Mouse (Mus musculus) gastrocnemius, postnatal 4 days (tissue): ENCODE data around the gene Gm36245. TPM values are rescaled to one million over a fixed set of nuclear protein-coding genes. Genes with fewer than 3 reads are reported as not detected.
"Not testable (repeated sequence)": the region's sequence is repeated elsewhere in the genome, so short reads cannot be mapped to it uniquely, and the experiment has no call there.

ENCODE experiments used
- DNase-seq, 2 experiments: peaks; one replicate each; pipeline ENCODE4 v3.0.0; 2021 to 2022; ENCODE audit warnings: low spot score in 2 of 2, mixed read lengths in 2 of 2
- long read RNA-seq, 2 experiments: library from polyadenylated mRNA; stranded (forward); transcript quantifications; one replicate each; pipeline ENCODE4 v2.0.0; 2021
- total RNA-seq, 2 experiments: library from RNA; stranded (reverse); gene quantifications; 2 replicates each; pipeline ENCODE4 v1.2.3; 2021

Gene Gm36245
- total RNA-seq, result not detected
- long read RNA-seq, experiment 1, result 0 reads
- long read RNA-seq, experiment 2, result 0 reads

DNA sequence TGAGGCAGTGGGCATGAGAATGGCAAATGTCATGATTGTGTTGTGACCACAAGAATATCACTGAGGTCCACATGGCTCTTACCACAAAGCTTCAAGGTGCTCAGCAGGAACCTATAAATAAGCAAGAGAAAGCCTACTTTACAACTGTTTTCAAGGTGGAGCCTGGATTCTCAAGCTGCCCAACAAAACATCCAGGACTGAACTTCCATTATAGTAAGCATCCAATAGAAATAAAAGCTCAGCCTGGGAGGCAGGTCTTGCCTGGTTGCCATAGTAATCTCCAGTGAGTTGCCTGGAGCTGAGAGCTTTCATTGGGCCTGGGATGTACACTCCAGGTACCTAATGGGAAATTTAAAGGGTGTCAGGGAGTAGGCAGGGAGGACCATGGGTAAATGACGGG lies at the start of gene Gm36245:
TSS of gene Gm36245 (plus strand) at position 301 of the 400 bp plus-strand sequence.
- DNase-seq, result no peak

DNA sequence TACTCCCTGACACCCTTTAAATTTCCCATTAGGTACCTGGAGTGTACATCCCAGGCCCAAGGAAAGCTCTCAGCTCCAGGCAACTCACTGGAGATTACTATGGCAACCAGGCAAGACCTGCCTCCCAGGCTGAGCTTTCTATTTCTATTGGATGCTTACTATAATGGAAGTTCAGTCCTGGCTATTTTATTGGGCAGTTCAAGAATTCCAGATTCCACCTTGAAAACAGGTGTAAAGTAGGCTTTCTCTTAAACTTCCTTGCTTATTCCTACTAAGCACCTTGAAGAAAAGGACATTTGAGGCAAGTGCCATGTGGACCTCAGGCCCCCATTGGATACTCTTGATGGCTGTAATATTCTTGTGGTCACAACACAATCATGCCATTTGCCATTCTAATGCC lies 37.3 kb upstream of the Gm36245 start, which contains the start of gene 1700025B11Rik:
TSS of gene 1700025B11Rik (minus strand) at position 101 of the 400 bp plus-strand sequence.
- DNase-seq, result no peak

DNA sequence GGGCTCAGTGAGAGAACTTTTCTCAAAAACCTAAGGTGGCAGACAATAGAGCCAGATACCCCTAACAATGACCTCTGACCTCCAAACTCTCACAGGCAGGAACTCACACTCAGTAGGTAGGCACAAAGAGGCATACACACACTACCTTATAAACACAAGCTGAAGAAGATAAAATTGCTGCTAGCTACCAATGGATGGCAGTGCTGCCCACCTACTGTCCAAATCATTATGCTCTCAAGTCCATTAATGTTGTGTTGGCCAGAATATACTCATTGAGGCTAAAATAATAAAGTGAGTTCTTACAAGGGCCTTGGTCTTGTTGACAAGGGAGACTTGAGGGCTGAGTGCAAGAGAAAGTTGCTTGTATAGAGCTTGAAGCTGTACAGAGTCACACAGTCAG lies 35.8 kb upstream of the Gm36245 start:
- DNase-seq, result no peak

- no peak for DNase-seq
Measured at GRCm38 (mm10) chr15:77578801-77579200, 20.3 kb upstream of the Gm36245 start.

GRCm38 (mm10) chr15:77579311-77579710 lies 19.7 kb upstream of the Gm36245 start:
- DNase-seq, result no peak

DNA sequence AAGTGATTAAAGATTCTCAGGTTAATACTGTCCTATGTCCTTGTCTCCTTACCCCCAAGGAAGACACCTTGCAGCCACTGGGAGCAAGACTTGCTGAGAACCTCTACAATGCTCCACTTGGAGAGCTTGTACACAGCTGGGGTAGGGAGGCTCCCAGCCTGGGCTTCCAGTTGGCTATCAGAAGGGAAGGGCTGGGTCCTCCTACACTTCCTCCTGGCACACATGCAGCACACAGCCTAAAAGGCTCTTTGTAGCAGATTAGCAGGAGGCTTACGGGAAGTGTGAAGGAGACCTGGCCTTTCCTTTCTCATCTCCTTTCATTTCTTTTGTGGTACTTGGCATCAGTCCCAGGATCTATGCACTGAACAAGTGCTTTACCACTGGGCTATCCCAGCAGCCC lies 17.4 kb upstream of the Gm36245 start:
- peak in 1 of 2 experiments; percentile 36 for DNase-seq

DNA sequence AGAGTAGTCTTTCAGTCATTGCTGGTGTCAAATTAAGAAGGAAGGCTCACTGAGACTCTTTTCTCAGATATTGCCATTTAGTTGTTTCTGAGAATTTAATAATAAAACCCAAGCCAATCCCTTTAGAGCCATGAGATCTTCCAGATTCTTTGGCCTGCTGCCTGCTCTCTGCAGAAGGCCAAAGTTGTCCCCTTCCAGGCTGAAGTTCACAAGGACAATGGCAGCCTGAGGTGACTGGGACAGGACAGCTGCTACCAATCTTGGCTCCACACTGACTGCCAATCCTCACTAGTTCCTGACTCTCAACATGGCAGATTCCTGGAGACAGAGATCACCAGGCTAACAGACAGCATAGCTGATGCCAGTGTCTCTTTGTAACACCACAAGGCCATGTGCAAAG lies 12.0 kb upstream of the Gm36245 start:
- DNase-seq, result no peak

DNA sequence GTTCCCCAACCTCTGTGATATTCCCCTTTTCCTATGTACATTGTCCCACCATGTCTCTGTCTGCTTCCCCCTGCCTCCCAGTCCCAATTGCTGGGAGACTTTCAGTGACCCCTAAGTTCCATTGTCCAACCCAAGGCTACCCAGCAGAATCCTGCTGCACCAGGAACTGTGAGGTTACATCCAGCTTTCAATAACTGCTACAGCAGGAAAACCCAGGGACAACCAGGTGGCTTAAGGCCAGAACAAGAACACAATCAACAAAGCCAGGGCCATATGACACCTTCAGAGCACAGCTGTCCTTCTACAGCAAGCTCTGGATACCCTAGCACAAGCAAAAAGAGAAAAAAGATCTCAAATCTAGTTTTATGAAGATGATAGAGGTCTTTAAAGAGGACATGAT lies 10.1 kb upstream of the Gm36245 start:
- no peak for DNase-seq

DNA sequence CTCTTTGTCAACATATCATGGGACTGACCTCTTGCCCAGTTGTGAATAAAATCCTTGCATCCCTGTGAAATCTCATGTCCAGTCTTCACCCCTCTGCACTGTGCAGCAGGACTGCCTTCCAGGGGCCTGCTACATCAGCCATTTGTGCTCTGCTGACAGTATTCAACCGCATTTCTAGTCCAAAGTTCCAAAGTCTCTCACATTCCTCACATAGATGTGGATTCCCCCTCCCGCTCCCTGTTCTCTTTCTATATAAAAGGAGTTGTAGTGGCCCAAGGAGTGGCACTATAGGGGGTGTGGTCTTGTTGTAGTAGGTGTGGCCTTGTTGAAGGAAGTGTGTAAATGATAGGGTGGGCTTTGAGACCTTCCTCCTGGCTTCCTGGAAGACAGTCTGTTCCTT lies 8.2 kb upstream of the Gm36245 start:
- no peak for DNase-seq

DNA sequence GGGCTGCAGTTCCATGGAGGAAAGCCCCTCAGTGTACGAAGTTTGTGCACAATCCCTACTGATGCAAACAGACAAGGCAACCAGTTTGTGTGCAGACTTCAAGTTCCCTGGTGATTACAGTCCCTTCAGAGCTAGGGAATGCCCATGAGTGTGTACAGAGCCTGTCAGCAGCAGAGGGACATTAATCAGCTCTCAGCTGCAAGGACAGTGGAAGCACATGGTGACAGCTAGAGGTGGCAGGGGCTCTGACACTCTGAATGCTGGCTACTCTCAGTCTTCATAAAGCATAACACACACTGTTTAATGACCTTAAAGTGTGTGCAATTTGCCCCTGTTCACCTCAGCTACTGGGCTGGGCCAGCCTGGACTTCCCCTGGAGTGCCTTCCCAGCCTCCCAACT lies 5.5 kb upstream of the Gm36245 start:
- no peak for DNase-seq

- DNase-seq, result no peak
Measured at GRCm38 (mm10) chr15:77595961-77596360, 3.1 kb upstream of the Gm36245 start, which contains the start of gene Apol10b. Gene Apol10b (minus strand): TSS chr15:77596125.

- DNase-seq, result no peak
Measured at GRCm38 (mm10) chr15:77598429-77598828, 629 bp upstream of the Gm36245 start.

DNA sequence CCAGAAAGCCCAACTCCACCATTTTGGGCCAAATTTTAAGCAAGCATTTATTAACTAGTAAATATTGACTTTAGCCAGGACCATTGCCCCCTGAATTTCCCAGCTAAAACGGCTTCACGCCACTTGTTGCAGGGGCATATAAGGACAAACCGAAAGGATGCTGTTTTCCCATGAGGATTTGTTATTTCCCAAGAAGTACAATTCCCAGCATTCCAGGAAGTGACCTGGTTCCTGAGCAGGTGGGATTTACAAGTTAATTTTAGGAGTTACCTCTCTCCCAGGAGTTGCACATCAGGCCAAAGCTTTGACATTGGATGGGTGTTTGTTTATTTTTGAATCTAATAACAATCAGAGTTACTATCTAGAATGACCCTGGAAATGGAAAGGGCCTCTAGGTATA lies 7.0 kb downstream of the Gm36245 start:
- no peak for DNase-seq

DNA sequence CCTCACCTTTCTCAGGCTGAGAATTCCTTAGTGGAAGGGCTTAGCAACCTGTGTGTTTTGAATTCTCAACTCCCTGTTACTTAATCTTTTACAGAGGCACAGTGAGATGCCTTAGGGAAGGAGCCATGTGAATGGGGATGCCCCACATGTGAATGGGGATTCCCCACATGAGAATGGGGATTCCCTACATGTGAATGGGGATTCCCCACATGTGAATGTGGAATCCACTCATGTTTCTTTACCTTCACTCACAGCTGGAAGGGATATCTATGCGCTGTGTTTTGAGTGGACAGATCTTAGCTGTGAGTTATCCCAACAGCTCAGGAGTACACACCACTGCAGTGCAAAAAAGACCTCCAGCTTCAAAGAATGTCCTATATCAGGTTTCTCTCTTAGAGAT lies 25.7 kb downstream of the Gm36245 start:
- no peak for DNase-seq

- DNase-seq, result not testable (repeated sequence)
Measured at GRCm38 (mm10) chr15:77626471-77626870, 27.4 kb downstream of the Gm36245 start.

DNA sequence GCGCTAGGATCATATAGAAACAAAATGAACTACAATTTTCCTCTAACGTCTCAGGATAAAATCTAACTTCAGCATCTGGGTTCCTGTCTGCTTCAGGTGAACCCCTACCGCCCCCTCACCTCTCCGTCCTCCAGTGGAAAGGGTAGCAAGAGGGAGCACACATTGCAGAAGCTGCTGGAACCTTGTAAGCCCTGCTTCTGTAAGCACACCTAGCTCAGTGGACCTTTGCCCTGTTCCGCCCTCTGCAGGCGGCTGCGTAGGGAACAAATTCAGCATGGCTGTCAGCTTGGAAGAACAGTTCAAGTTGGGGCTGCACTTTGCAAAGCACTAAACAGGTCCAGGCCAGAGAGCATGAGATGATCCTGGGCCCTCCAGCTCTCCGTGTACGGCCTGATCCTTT lies 29.6 kb downstream of the Gm36245 start:
- not testable (repeated sequence) for DNase-seq

GRCm38 (mm10) chr15:77629822-77630221 lies 30.8 kb downstream of the Gm36245 start:
- not testable (repeated sequence) for DNase-seq

- DNase-seq, result not testable (repeated sequence)
Measured at GRCm38 (mm10) chr15:77643176-77643575, 44.1 kb downstream of the Gm36245 start, which contains the start of gene Apol11b. Gene Apol11b (minus strand): TSS chr15:77643286.

DNA sequence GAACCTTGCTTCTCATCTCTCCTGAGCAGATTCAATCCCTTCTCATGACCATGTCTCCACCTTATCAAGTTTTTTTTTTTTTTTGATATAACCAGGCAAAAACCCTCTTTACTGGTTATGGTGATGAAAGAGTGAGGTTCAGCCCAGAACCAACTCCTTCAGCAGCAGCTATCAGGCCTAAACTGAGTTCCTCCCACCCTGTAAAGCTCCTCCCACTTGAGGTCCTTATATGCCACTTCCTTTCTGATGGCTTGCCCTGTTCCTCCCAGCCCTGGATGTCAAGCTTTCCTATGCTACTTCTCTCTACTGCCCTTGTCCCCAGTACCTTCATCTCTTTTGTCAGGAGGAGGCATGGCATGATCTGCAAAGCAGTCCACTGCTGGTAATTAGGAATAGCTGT lies 52.1 kb downstream of the Gm36245 start:
- DNase-seq, result not testable (repeated sequence)
